Mouse (Mus musculus) lung, embryonic 16.5 days (tissue): ENCODE results near the gene Fam160a1. TPM values are rescaled to one million over a fixed set of nuclear protein-coding genes. Genes with fewer than 3 reads are reported as not detected.

Source experiments
- ATAC-seq: fragments of 200-750 bp; cut with Nextera tagmentation; 2 replicates; pipeline ENCODE4 v1.8.0; 2017; ENCODE audit warnings: low read depth, mild to moderate bottlenecking, moderate library complexity
- H3K27ac ChIP-seq: fragments of 300-500 bp; sonication (generic); 2 replicates; pipeline ENCODE4 v1.5.1; 2014; ENCODE audit warnings: mild to moderate bottlenecking, control low read depth, low read length
- H3K27me3 ChIP-seq: fragments of 300-500 bp; sonication (generic); 2 replicates; pipeline ENCODE4 v1.6.1; 2014; ENCODE audit warnings: low read depth, low read length, mixed read lengths; ENCODE audit not compliant: control insufficient read depth, insufficient read depth
- H3K36me3 ChIP-seq: fragments of 300-500 bp; sonication (generic); 2 replicates; pipeline ENCODE4 v1.6.1; 2014; ENCODE audit warnings: low read length; ENCODE audit not compliant: control insufficient read depth, insufficient read depth
- H3K4me1 ChIP-seq: fragments of 300-500 bp; sonication (generic); replicated peaks from 2 replicates; pipeline ENCODE4 v1.6.1; 2014; ENCODE audit warnings: low read length, mixed read lengths; ENCODE audit not compliant: control insufficient read depth, insufficient read depth
- H3K4me2 ChIP-seq: fragments of 300-500 bp; sonication (generic); 2 replicates; pipeline ENCODE4 v1.6.1; 2014; ENCODE audit warnings: low read depth, low read length, control low read depth
- H3K4me3 ChIP-seq: fragments of 300-500 bp; sonication (generic); 2 replicates; pipeline ENCODE4 v1.5.1; 2014; ENCODE audit warnings: mild to moderate bottlenecking, low read length, control low read depth
- H3K9ac ChIP-seq: fragments of 300-500 bp; sonication (generic); 2 replicates; pipeline ENCODE4 v1.6.1; 2014; ENCODE audit warnings: low read length, control low read depth
- H3K9me3 ChIP-seq: fragments of 300-500 bp; sonication (generic); 2 replicates; pipeline ENCODE4 v1.6.1; 2016; ENCODE audit warnings: low read length; ENCODE audit not compliant: control insufficient read depth
- WGBS: fragments of 180-500 bp; shearing (Covaris S2); extraction: QIAGEN DNeasy Blood & Tissue Kit; methylation state at CpG from one replicate; pipeline ENCODE4 v1.1.7; 2014; 5-methylcytosine and 5-hydroxymethylcytosine counted together
- polyA plus RNA-seq: library from polyadenylated mRNA; unstranded; fragments of >200 nt; fragmentation: Nextera tagmentation; extraction: Ambion mirVana; gene quantifications from 2 replicates; pipeline ENCODE4 v1.2.1, GENCODE M21; 2015

The Fam160a1 gene
- polyA plus RNA-seq, 1 experiment from 2014 or later = 3.4 TPM

DNA sequence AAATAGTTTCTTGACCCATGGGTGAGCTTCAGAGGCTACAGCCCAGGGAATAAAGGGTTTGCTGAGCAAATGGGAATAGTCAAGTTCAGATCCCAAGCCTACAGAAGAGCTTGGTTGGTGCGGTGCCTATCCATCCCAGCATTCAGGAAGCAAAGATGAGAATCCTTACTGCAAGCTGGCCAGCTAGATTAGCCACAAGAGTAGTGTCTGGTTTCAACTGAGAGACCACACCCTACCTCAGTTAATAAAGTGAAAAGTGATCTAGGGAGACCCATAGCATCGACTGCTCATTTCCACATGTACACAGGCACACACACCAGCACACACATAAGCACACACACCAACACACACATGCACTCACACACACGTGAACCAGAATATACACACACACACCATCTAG lies 75.3 kb downstream of the Fam160a1 start:
- no peak overlapping the region for H3K4me2 ChIP-seq
- H3K27me3 ChIP-seq = no peaks in the 10 kb centered on the region
- WGBS = 73% methylated on average over 3 of the region's 3 CpGs
- H3K9me3 ChIP-seq = no peaks in the 10 kb centered on the region
- H3K36me3 ChIP-seq = no peaks in the 10 kb centered on the region
- H3K4me3 ChIP-seq = no peak overlapping the region
- H3K9ac ChIP-seq = no peak overlapping the region
- ATAC-seq = no peak
- H3K27ac ChIP-seq = no peak overlapping the region
- no peaks in the 10 kb centered on the region for H3K4me1 ChIP-seq

DNA sequence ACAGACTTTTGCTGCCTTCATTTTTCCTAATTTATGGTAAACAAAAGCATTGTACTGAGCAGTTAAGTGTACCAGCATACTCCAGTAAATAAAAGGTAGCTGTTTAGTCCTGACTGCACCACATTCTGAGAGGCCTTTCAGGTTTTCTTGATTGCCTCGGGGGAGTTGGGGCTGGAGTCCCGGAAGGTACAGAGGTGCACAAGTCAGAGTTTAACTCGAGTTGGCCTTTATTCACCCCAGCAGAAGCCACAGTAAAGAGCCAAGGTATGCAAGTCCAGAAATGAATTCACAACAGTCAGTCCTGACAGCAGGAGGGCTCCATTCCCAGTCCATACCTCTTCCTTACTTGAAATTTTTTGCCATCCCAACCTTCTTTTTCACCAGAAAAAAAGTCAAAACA lies 78.5 kb downstream of the Fam160a1 start:
- H3K4me1 ChIP-seq = no peaks in the 10 kb centered on the region
- no peaks in the 10 kb centered on the region for H3K9me3 ChIP-seq
- no peak overlapping the region for H3K27ac ChIP-seq
- H3K9ac ChIP-seq = no peak overlapping the region
- no peak overlapping the region for H3K4me2 ChIP-seq
- WGBS = 64% methylated on average over 3 of the region's 3 CpGs
- H3K4me3 ChIP-seq = no peak overlapping the region
- H3K27me3 ChIP-seq = no peaks in the 10 kb centered on the region
- no peak for ATAC-seq
- H3K36me3 ChIP-seq = no peaks in the 10 kb centered on the region

DNA sequence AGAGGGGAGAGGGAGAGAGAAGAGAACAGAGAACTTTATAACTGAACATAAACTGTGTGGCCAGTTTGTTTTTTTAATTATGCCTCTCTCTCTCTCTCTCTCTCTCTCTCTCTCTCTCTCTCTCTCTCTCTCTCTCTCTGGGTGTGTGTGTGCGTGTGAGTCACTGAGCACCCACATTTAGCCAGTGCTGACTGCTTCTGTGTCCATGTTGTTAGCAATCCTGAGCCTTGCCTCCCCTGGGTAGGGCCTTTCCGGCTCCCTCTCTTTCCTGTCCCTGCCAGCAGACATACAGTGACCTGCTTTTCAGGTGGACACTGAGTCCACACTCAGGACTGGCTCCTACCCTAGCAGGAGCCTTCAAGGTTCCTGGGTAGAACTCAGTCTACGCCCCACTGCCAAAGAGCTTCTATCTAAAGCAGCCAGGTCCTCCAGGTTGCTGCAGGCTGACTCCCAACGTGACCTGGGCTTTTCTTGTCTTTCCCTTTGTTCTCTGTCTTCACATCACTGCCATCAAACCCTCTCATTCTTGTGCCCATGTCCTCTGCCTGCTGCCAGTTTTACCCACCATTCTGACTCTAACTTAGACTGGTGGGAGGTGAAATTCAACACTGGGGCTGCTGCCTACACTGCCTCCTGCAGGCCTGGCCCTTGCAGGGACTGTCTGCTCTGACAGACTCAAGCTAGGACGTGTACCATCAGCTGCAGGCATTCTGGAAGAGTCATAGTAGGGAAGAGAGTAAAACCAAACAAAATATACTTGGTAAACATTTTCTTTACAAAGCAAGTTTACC lies 83.0 kb downstream of the Fam160a1 start:
- no peaks in the 10 kb centered on the region for H3K27me3 ChIP-seq
- 70% methylated on average over 5 of the region's 5 CpGs for WGBS
- no peak overlapping the region for H3K9ac ChIP-seq

GRCm38 (mm10) chr3:85727171-85727570 lies 89.9 kb downstream of the Fam160a1 start:
- ATAC-seq = no peak
- Histone ChIP-seq H3K27ac (no peak overlapping the region), H3K4me2 (no peak overlapping the region), H3K4me1 (no peaks in the 10 kb centered on the region), H3K27me3 (no peaks in the 10 kb centered on the region), H3K4me3 (no peak overlapping the region), H3K9me3 (no peaks in the 10 kb centered on the region), H3K9ac (no peak overlapping the region), H3K36me3 (no peaks in the 10 kb centered on the region)
- 56% methylated on average over 2 of the region's 2 CpGs for WGBS

More for the DNA sequence above, 83.0 kb downstream of the Fam160a1 start:
- H3K4me3 ChIP-seq = no peak overlapping the region
- no peaks in the 10 kb centered on the region for H3K36me3 ChIP-seq
- no peak for ATAC-seq
- no peaks in the 10 kb centered on the region for H3K4me1 ChIP-seq
- no peak overlapping the region for H3K27ac ChIP-seq
- H3K9me3 ChIP-seq = no peaks in the 10 kb centered on the region
- no peak overlapping the region for H3K4me2 ChIP-seq

DNA sequence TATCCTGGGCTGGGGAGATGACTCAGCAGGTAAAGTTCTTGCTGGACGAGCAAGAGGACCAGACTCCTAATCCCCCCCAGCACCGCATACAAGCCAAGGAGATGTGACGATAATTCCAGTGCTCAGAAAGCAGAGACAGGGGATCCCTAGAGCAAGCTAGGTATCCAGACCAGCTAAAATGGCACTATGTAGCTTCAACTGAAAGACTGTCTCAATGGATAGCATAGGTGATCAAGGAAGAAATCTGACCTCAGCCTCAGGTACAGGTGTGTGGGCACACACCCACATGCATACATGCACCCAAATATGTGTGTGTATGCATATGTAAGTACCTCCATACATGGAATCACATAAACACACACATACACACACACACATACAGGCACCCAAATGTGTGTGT lies 91.1 kb downstream of the Fam160a1 start:
- Histone ChIP-seq H3K9ac (no peak overlapping the region), H3K4me1 (no peaks in the 10 kb centered on the region), H3K27me3 (no peaks in the 10 kb centered on the region), H3K27ac (no peak overlapping the region), H3K4me3 (no peak overlapping the region), H3K36me3 (no peaks in the 10 kb centered on the region), H3K4me2 (no peak overlapping the region), H3K9me3 (no peaks in the 10 kb centered on the region)
- ATAC-seq = no peak
- WGBS = 86% methylated on average over 3 of the region's 3 CpGs

- Histone ChIP-seq H3K9me3 (no peaks in the 10 kb centered on the region), H3K4me3 (no peak overlapping the region), H3K27ac (no peak overlapping the region), H3K4me1 (no peaks in the 10 kb centered on the region), H3K9ac (no peak overlapping the region), H3K4me2 (no peak overlapping the region), H3K36me3 (no peaks in the 10 kb centered on the region), H3K27me3 (no peaks in the 10 kb centered on the region)
- 57% methylated on average over 2 of the region's 2 CpGs for WGBS
- no peak for ATAC-seq
Measured at GRCm38 (mm10) chr3:85725110-85725509, 92.0 kb downstream of the Fam160a1 start.

- no peaks in the 10 kb centered on the region for H3K27me3 ChIP-seq
- WGBS = 72% methylated on average over 6 of the region's 6 CpGs
- H3K4me1 ChIP-seq = no peaks in the 10 kb centered on the region
- H3K9ac ChIP-seq = no peak overlapping the region
- H3K9me3 ChIP-seq = no peaks in the 10 kb centered on the region
- H3K27ac ChIP-seq = no peak overlapping the region
- no peak overlapping the region for H3K4me3 ChIP-seq
- no peak for ATAC-seq
- no peaks in the 10 kb centered on the region for H3K36me3 ChIP-seq
- H3K4me2 ChIP-seq = no peak overlapping the region
Measured at GRCm38 (mm10) chr3:85722581-85722980, 94.5 kb downstream of the Fam160a1 start.

- WGBS = 61% methylated on average over 4 of the region's 4 CpGs
- Histone ChIP-seq H3K9ac (no peak overlapping the region), H3K36me3 (no peaks in the 10 kb centered on the region)
Measured at GRCm38 (mm10) chr3:85715764-85716297, 101.3 kb downstream of the Fam160a1 start.

GRCm38 (mm10) chr3:85713936-85714709 lies 103.0 kb downstream of the Fam160a1 start:
- Histone ChIP-seq H3K27ac (no peak overlapping the region), H3K4me2 (no peak overlapping the region), H3K4me1 (no peaks in the 10 kb centered on the region), H3K9ac (no peak overlapping the region), H3K4me3 (no peak overlapping the region), H3K9me3 (no peaks in the 10 kb centered on the region), H3K27me3 (no peaks in the 10 kb centered on the region), H3K36me3 (no peaks in the 10 kb centered on the region)
- no peak for ATAC-seq
- WGBS = 75% methylated on average over 7 of the region's 7 CpGs

More at GRCm38 (mm10) chr3:85715764-85716297, 101.3 kb downstream of the Fam160a1 start:
- Histone ChIP-seq H3K4me3 (no peak overlapping the region), H3K27ac (no peak overlapping the region), H3K27me3 (no peaks in the 10 kb centered on the region), H3K4me2 (no peak overlapping the region), H3K4me1 (no peaks in the 10 kb centered on the region), H3K9me3 (no peaks in the 10 kb centered on the region)
- ATAC-seq = no peak
